Mouse (Mus musculus) frontal cortex, postnatal 10 days (tissue): ENCODE data around the gene Gga1.
"Not testable (repeated sequence)": the region's sequence is repeated elsewhere in the genome, so short reads cannot be mapped to it uniquely, and the experiment has no call there.

Experiments used
- DNase-seq, 2 experiments: peaks; one replicate each; pipeline ENCODE4 v3.0.0; 2022; ENCODE audit warnings: low spot score in 2 of 2, mixed read lengths in 1 of 2

The Gga1 gene

DNA sequence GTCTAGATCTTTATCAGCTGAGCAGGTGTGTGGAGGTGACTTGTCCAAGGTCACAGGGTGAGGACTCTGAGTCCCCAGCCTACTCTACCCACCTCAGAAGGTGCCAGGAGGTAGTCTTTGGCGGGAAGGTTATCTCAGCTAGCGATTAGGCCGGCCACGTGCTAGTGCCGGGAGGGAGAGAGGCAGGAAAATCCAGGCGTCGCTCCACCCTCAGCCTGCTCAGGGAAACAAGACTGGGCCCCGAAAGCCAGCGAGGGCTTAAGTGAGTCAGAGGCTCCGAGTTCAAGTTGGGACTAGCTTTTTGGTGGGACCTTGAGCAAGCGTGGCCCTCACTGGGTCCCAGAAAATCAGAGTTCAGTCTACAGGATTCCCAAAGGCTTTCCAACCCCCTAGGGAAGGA lies 31.7 kb upstream of the Gga1 start:
- no peak for DNase-seq

DNA sequence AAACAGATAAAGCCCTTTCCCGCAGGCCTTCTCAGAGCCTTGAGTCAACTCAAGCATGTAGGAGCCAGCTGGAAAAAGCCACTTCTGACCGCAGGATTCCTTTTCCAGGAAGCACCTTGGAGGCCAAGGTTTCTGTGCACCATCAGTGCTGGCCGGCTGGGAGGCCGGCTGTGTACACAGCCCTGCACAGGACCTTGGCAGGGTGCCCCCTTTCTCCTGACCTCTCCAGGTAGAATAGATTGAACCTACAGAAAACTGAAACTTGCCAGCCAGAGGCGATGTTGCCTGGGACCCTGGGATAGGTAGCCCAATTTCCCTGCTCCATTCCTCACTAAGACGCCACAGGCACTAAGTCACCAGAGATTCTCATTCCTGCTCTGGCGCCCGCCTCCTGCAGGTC lies 31.1 kb upstream of the Gga1 start:
- DNase-seq: no peak

DNA sequence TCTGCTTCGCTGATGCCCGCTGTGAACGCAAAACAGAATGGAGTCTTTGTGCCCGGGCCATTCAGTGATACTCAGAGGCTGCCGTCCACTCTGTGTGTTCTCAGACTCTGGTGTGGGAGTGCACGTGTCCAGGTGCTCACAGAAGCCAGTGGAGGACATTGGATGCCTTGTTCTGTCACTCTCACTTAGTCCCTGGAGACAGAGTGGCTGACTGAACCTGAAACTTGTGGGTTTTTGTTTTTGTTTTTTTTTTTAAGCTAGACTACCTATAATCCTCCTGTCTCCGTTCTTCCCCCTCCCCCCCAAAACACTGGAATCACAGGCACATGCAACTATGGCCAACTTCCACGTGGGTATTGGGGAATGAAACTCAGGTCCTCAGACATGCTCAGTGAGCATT lies 30.6 kb upstream of the Gga1 start:
- no peak for DNase-seq

DNA sequence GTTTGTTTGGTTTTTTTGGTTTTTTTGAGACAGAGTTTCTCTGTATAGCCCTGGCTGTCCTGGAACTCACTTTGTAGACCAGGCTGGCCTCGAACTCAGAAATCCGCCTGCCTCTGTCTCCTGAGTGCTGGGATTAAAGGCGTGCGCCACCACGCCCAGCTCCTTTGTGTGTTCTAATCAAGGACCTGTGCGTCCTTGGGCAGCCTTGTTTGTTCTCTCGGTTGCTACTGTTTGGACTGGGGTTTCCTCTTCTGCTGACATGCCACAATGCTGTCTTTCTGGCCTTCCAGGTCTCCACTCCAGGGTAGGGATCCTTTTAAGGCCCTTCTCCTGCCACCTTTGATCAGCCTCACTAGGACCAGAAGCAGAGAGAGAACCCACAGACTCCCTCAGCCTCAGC lies 30.2 kb upstream of the Gga1 start:
- DNase-seq: not testable (repeated sequence)

DNA sequence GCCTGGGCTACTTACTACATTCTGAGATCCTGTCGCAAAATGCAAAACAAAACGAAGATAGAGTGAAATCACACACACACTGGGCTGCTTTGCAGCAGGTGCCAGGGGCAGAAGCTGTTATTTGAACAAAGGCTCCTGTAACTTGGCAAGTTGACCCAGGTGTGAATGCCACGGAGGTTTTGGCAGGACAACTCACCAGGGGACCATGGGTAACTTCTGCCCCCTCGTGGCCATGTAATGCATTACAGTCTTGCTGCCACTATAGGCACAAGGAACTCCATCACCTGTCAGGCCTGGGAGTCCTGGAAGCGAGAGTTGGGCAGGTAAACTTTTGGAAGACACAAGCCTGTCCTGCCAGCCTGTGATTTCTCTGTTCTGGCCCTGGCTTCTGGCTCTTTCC lies 28.5 kb upstream of the Gga1 start:
- peak in 1 of 2 experiments; percentile 68 for DNase-seq

DNA sequence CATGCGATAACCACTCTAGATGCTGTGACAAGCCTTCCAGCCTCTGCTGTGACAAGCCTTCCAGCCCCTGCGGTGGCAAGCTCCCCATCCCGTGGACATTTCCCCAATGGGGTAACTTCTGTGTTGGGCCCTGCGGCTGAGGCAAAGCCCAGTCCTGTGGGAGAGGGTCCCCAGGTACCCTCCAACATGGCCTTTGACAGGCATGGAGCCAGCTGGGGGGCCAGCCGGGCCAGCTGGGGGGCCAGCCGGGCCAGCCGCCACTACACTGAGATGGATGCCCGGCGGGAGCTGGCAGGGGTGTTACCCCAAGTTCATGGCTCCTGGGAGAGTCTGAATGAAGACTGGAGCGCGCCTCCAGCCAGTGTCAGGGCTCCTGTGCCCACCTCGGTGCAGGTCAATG lies 27.5 kb upstream of the Gga1 start:
- DNase-seq: no peak

DNA sequence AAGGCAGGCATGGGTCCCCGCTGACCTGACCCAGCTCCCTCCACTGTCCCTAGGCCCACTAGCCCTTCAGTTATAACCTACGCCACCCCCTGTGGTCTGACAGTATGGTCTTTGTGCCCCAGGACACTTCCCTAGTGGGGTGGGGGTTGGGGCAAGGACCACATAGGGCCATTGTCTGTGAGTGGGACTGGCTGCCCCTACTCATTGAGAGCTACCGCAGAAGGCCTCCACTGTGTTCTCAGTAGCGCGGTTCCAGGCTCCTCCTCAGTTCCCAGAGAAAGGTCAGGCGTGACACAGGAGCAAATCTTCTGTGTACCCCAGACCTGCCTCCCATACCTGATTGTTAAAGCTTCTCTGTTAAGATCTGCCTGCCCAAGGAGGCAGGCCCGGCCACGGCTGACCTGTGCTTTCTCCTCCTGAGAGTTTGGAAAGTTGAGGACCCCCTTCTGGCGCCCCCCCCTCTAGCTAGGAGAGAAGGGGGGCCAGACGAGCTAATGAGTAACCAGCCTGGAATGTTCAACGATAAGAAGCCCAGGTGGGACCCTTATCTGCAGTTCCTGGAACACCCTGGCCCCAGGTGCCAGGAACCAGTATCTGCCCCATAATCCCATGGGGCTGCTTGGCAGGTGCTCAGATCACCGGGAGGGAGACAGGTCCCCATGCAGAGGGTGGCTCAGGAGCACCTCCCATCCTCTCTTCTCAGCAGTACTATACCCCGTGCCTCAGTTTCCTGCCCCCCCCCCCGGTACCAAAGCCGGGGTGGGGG lies 26.7 kb upstream of the Gga1 start:
- DNase-seq: no peak

DNA sequence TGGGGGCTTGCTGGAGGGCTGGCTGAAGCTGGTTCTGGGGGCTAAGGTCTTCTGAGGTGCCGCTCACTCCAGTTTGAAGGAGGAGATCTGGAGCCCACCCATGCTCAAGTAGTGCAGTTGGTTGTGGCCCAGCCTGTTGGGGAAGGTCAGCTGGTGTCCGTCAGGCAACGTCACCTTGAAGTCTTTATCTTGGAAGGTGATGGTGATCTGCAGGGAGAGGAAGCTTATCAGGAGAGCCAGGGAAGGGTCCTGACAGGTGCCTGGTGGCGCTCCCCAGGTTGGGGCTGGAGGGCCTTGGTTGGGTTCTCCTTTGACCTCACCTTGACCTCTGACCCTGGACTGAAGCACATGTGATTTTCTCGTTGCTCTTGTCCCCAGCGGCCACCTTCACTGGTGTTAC lies 26.0 kb upstream of the Gga1 start:
- no peak for DNase-seq

DNA sequence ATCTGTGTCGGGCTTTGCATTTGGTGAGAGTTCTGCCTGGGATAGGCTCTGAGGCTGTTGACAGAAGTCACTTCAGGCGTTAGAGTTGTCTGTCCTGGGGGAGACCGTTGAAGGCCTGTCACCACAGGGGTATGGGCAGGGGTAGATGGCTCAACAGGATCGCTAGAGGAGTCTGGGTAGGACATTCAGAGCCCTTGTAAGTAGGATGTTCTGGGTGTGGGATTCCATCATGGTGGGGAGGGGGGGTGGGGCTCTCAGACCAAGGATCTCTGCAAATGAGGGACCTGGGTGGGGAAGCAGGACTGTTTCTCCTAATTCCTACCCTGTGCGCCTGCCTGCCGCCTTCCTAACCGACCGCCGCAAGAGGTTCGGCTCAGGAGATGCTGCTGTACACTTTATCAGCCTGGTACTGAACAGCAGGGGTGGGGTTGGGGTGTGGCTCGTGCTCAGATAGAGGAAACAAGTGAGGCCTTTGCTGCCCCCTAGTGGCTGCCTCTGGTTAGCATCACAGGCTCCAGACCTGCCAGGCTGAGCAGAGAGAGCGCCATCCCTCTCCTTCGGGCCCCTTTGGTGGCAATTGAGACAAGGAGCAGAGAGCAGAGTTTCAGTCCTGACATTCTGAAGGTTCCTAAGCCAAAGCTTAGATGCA lies 25.4 kb upstream of the Gga1 start:
- peak; percentile 77 to 88 for DNase-seq

DNA sequence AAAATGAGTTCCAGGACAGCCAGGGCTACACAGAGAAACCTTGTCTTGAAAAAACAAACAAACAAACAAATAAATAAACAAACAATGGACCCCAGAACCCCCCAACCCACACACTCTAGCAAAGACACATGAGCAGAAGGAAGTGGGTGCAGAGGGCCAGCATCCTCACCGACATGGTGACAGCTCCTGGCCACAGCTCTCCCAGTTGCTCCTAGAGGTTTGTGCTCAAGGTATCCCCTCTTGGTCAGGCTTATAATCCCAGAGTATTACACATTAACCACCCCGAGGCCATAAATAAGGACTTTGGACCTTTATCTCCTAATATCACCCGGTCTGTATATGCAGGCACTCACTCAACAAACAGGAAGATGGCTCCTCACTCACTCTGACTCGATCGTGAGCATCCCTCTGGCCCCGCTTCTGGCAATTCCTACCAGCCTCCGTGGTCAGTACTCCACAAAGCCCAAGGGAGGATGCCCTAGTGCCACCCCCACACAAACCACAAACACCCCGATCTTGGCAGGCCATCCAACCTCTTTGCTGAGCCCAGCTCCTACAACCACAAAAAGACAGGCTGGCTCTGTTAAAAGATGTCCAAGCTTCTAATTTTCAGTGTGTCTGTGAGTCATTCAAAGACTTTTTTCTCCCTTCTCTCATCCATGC lies 21.6 kb upstream of the Gga1 start, which contains the start of gene Lgals2:
Lgals2 (minus strand) TSS at position 227 of the 663 bp plus-strand sequence.
- DNase-seq: no peak

DNA sequence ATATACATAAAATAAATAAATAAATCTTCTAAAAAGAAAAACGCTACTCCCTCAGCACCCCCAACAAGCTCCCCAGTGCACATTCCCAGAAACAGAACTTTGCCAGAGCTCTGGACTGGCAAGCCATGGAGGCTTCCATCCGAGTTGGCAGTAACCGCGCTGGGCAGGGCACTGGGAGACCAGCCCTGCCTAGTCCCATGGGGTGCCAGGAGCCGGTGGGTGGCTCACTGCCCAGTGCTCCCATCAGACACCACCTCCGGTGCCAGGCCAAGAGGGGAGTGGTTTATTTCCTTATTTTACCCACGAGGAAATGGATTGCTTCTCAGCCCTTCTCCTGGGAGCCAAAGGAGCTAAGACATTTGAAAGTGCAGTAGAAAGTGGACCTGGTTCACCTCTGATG lies 20.0 kb upstream of the Gga1 start:
- peak in 1 of 2 experiments; percentile 53 for DNase-seq

DNA sequence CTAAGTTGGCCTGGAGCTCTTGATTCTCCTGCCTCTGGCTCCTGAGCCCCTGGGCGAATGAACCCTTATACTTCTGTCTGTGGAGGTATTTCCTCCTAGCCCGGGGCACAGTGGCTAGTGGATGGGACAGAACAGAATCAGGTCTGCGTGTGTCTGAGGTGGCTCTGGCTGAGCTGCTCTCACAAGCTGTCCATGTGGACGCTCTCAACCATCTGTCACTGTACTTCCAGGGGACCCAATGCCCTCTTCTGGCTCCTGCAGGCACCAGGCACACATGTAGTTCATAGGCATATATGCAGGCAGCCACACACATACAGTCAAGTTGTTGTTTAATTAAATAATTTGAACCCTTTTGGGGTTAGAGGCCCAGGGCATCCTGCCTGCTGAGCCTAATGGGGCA lies 17.7 kb upstream of the Gga1 start:
- DNase-seq: no peak

DNA sequence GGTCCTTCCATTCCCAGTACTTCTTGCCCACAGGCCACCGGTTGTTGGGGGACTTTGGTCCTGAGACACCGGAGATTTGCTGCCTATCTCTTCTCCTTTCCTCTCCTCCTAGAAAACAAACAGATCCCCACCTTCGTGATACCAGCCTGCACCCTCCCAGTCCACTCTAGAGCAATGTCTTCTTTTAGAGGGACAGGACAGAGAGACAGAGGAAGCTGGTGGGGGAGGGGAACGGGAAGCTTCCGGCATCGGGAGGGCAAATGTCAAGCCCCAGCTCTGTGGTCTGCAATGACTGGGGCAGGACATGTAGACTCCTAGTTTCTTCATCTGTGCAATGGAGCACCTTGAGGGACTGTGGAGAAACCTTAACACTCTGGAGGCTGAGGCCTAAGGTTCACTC lies 17.3 kb upstream of the Gga1 start:
- no peak for DNase-seq

DNA sequence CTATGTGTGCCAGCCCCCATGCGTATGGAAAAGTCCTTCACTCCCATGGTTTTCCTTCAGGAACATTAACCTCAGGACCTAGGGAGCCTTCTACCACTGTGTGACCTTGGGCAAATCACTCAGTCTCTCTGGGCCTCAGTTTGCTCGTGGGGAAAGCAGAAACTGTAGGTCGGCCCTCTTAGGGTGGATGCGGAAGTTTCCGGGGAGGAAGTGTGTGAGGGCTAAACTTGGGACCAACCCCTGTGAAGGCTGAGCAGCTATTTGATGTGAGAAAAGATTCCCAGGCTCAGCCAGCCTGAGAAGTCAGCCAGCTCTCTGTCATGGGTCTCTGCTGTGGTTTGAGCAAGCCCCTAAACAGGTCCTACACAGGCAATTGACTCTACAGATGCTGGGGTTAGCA lies 14.7 kb upstream of the Gga1 start:
- DNase-seq: no peak

DNA sequence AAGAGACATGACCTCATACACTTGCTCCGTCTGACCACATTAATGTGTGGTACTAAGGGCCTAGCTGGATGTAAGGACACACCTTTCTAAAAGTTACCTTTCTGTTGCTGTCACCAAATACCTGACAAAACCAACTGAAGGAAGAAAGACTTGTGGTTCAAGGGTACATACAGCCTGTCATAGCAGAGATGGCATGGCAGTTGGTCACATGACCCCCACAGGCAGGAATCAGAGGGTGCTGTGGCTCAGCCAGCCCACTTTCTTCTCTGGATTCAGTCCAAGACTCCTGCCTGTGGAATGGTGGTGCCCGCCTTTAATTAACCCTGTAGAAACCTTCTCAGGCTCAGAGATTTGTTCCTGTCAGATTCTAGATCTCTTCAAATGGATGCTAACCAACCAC lies 13.8 kb upstream of the Gga1 start:
- no peak for DNase-seq

DNA sequence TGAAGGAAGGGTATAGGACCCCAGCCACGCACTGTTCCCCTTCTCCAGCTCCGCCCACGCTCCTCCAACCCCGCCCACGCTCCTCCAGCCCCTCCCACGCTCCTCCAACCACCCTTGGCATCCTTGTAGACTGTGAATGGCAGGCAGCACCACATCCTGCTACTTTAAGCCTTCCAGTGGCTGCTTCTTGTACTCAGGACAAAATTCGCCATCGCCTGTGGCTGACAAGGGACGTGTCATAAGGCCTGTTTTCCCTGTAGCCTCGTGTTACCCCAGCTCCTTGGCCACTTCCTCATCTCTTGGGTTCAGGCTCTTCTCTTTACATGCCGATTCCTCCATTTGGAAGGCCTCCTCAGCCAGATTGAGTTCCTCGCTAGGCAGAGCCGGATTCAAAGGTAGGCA lies 13.1 kb upstream of the Gga1 start:
- DNase-seq: no peak

DNA sequence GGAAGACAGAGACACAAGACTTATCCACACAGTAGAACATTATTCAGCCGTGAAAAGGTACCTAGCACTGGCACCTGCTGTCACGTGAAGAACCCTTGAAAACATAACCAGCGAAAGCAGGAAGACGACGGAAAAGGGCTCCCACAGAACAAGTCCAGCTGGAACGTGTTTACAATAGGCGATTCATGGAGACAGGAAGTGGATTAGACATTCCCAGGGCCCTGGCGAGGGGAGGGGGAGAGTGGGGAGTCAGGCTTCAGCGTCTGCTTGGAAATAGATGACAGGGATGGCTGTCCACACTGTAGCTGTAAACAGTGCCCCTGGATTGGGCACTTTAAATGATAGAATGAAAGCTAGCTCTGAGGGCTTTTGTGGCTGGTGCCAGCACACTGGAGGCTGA lies 8.6 kb upstream of the Gga1 start:
- DNase-seq: peak in 1 of 2 experiments; percentile 48

DNA sequence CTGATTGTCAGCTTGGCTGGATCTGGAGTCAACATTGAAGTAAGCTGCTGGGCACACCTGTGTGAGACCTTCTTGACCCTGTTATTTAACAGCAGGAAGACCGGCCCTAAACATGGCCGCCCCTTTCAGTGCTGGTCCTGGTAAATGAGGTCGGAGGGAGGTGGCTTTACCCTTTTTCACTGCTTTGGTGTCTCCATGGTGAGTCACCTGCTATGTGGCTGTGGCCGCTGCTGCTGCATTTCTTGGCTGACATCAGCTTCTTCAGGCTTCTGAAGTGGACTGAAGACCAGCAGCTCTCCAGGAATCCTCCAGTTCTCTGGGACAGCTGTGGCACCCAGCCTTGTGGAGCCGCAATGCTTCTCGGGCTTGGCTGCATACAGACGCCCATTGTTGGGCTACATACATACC lies 8.2 kb upstream of the Gga1 start:
- no peak for DNase-seq

DNA sequence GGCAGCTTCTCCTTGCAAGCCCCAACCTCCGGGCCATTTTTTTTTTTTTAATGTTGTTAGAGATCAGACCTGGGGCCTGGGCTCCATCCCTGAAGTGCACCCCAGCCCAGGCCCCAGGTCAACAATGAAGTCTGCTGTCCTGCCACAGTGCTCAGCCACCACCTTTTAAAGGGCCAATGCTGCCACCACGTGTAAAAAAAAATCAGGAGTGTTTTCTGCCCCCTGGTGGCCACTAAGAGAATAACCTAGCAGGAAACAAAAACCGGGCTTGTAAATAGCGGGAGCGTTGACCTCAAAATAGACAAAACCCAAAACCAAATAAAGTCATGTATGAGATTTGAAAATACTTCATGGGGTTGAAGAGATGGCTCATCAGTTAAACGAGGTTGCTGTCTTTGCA lies 7.2 kb upstream of the Gga1 start:
- peak in 1 of 2 experiments; percentile 51 for DNase-seq

DNA sequence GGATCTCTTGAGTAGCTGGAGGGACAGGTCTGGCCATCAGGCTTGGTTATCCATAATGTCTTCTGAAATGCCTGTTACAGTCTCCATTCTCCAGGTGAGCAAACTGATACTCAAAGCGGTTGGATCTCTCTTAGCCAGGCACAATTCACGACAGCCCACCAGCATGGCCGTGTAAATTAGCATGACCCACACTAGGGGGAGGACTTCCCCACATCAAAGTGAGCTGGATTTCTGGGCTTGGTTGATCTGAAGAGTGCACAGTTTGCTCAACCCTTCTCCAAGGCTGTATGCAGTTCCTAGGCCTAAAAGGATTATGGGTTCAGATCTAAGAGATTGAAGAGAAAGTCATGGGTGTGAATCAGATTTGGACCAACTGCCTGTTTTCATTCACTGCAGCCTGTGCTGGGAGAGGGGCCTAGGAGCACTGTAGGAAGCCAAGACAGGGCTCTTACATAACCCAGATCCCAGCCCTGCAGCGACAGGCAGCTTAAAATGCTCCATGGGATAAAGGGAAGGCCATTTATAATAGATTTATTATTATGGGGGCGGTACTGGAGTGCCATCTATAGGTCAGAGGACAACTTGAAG lies 4.9 kb upstream of the Gga1 start:
- DNase-seq: no peak

DNA sequence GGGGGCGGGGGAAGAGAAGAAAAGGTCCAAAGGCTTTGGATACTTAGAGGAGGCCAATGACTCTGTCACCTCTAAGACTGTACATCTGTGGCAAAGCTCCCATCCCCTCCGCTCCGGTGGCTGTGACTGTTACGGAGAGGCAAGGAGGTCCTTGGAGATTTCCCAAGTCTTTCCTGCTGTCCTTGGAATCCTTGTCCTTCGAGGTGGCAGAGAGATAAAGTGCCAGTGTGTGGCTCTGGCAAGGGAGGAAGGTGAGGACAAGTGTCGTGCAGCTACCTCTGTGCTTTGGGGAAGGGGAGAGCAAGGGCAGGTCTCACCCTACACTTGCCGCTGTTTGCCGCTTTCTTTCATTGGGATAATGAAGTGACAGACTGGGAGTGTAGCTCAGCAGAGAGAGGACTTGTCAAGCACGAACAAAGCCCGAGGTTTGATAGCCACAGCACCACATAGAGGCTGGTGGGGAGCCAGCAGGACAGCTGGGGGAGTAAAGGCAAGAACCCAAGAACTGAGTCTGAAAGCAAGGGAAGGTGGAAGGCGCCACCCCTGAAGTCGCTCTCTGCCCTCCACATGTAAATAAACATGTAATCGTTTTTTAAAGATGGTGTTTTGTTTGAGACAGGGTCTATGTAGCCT lies 3.1 kb upstream of the Gga1 start:
- no peak for DNase-seq

DNA sequence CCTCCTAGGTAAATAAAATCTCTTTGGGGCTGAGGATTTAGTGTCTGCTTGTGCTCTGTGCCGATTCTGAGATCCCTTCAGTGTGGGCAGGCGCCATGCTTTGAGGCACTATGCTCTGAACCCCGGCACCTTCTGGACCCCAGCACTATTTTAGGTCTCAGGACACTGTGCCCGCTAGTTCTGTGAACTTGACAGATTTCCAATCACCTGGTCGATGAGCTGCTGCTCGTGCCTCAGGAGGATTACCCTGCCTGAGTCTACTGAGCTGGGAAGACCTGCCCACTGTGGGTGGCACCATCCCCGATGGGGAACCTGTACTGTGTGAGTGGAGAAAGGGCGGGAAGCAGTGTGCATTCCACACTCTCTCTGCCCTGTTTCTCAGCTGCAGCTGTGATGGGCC lies 2.0 kb upstream of the Gga1 start:
- DNase-seq: no peak
